Mouse (Mus musculus) liver, adult 2 months (tissue): ENCODE data around the gene Grsf1. TPM values are rescaled to one million over a fixed set of nuclear protein-coding genes. Genes with fewer than 3 reads are reported as not detected.

Source experiments
- DNase-seq: peaks from one replicate; pipeline ENCODE4 v3.0.0-alpha.2; 2011; ENCODE audit warnings: low read depth, low spot score; ENCODE audit errors: extremely low read depth
- H3K27ac ChIP-seq: fragments of 200-500 bp; replicated peaks from 2 replicates; pipeline ENCODE4 v1.5.1; 2012; ENCODE audit warnings: low read depth, mild to moderate bottlenecking, control low read depth, inconsistent platforms, low read length; ENCODE audit not compliant: insufficient read depth
- H3K27me3 ChIP-seq: fragments of 200-500 bp; 2 replicates; pipeline ENCODE4 v1.6.1; 2012; ENCODE audit warnings: mild to moderate bottlenecking, moderate library complexity, low read length, inconsistent platforms; ENCODE audit not compliant: control insufficient read depth, insufficient read depth
- H3K36me3 ChIP-seq: fragments of 200-500 bp; 2 replicates; pipeline ENCODE4 v1.6.1; 2012; ENCODE audit warnings: low read length, inconsistent platforms; ENCODE audit not compliant: control insufficient read depth, insufficient read depth
- H3K4me1 ChIP-seq: fragments of 200-500 bp; 2 replicates; pipeline ENCODE4 v1.6.1; 2011; ENCODE audit warnings: low read length; ENCODE audit not compliant: control insufficient read depth, insufficient read depth
- H3K4me3 ChIP-seq: fragments of 200-500 bp; 2 replicates; pipeline ENCODE4 v1.5.1; 2011; ENCODE audit warnings: low read depth, mild to moderate bottlenecking, control low read depth, low read length, moderate library complexity; ENCODE audit not compliant: insufficient read depth
- H3K79me2 ChIP-seq: fragments of 200-500 bp; 2 replicates; pipeline ENCODE4 v1.6.1; 2012; ENCODE audit warnings: inconsistent platforms, mild to moderate bottlenecking, low read length, moderate library complexity; ENCODE audit not compliant: control insufficient read depth, insufficient read depth
- H3K9ac ChIP-seq: fragments of 200-500 bp; 2 replicates; pipeline ENCODE4 v1.6.1; 2012; ENCODE audit warnings: low read depth, mild to moderate bottlenecking, control low read depth, inconsistent platforms, low read length
- CTCF ChIP-seq: fragments of 200-500 bp; IDR thresholded peaks from 2 replicates; pipeline ENCODE4 v1.5.1; 2011; ENCODE audit warnings: low read depth, low read length, control low read depth
- POLR2A ChIP-seq: fragments of 200-500 bp; IDR thresholded peaks from 2 replicates; pipeline ENCODE4 v1.6.1; 2011; ENCODE audit warnings: low read length, control low read depth; ENCODE audit not compliant: insufficient read depth; ENCODE audit errors: extremely low read depth
- WGBS: fragments of 180-500 bp; shearing (Covaris S2); methylation state at CpG from one replicate; pipeline ENCODE4 v1.1.7; 2018; 5-methylcytosine and 5-hydroxymethylcytosine counted together
- polyA plus RNA-seq: library from polyadenylated mRNA; depleted of rRNA; stranded (reverse); fragments of >200 nt; gene quantifications from 2 replicates; pipeline ENCODE4 v1.2.3, GENCODE M21; 2012
- total RNA-seq: library from RNA; depleted of rRNA; stranded (reverse); fragments of >200 nt; gene quantifications from 2 replicates; pipeline ENCODE4 v1.2.3, GENCODE M21; 2014

Grsf1 gene
- total and polyA plus RNA-seq, 2 experiments: 32.7 to 57.9 TPM

DNA sequence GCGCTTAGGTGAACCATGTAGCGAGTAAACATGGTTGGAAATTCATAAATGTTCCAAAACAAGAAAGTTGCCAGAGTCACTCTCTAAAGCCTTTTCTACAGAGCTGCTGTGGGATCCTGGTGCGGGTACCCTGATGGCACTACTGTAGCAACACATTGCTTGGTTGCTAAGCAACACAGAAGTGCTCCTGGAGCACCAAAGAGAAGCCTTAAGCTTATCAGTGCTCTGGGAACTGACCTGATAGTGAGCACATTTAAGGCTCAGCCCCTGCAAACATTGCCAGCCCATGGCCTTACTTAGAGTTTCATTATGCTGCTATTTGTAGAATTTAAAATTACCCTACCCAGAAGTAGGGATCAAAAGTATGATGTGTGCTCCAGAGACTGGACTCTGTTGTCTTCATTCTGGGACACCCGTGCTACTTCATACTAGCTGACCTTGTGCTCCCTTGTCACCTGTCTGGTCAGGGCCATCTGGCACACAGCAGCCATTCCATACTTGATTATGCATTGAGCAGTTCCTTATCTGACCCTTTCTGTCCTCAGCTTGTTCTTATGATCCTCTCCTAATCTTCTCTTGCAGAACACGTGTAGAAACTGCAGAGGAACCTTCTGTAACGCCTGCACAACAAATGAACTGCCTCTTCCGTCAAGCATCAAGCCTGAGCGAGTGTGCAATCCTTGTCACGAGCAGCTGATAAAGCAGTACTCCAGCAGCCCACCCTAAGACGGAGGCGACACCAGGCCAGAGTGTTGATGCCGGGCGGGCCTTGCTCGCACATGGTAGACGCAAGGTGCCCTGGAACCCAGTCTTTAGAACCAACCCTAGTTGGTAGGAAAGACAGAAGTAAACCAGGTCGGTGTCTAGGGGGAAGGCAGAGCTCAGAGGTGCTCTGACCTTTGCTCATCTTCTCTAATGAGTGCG, 26.5 kb downstream of the Grsf1 start:
- no peak overlapping the region for H3K9ac ChIP-seq
- peaks cover 65% of the 10 kb centered on the region for H3K36me3 ChIP-seq
- WGBS: 84% methylated on average over 17 of the region's 17 CpGs
- DNase-seq: no peak
- TF ChIP-seq CTCF: no peak
- no peak for TF ChIP-seq POLR2A
- H3K27ac ChIP-seq: no peak overlapping the region
- H3K79me2 ChIP-seq: no peaks in the 10 kb centered on the region
- H3K4me3 ChIP-seq: no peak overlapping the region
- H3K27me3 ChIP-seq: no peaks in the 10 kb centered on the region
- peaks cover 5% of the 10 kb centered on the region for H3K4me1 ChIP-seq

DNA sequence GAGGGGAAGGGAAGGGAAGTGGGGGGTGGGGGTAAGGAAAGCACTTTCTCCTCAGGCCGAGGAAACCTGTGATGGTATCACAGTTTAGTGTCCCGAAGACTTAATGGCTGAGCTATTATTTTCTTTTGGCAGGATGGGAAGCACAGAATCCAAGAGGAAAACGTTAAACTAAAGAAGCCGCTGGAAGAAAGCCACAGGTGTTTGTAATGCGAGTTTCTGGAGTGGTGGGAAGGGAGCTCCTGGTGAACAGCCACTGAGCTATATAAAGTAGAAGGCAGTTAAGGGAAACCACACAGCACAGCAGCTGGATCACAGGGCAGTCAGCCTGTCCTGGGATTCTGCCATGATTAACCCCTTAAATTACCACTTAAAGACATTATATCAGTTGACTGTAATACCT, 30.6 kb downstream of the Grsf1 start:
- no peak for TF ChIP-seq POLR2A
- TF ChIP-seq CTCF: no peak
- peaks cover 18% of the 10 kb centered on the region for H3K4me1 ChIP-seq
- DNase-seq: peak; percentile 75
- no peaks in the 10 kb centered on the region for H3K79me2 ChIP-seq
- H3K36me3 ChIP-seq: peaks cover 61% of the 10 kb centered on the region
- no peak overlapping the region for H3K4me3 ChIP-seq
- H3K9ac ChIP-seq: no peak overlapping the region
- WGBS: 21% methylated on average over 5 of the region's 5 CpGs
- H3K27ac ChIP-seq: no peak overlapping the region
- no peaks in the 10 kb centered on the region for H3K27me3 ChIP-seq

DNA sequence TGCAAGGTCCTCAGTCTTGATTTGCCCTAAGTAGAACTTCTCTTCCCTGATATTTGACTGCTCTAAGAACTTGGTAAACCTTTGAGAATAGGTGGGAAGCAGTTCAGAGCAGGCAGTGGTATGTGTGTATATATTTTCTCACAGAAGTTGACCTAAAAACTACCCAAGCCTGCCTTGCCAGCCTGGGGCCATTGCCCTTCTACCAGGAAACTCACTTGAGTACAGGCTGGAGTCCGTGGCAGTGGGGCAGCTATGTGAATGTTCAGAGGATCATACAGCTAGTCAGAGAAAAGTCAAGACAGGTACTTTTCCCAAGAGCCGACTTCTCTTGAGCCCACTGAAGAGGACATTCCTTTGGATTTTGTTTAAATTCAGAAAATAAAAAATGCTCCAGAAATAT, 31.1 kb downstream of the Grsf1 start:
- H3K9ac ChIP-seq: no peak overlapping the region
- H3K4me1 ChIP-seq: peaks cover 18% of the 10 kb centered on the region
- TF ChIP-seq POLR2A (no peak), CTCF (no peak)
- WGBS: 52% methylated on average over 2 of the region's 2 CpGs
- DNase-seq: peak; percentile 51
- H3K27me3 ChIP-seq: no peaks in the 10 kb centered on the region
- no peaks in the 10 kb centered on the region for H3K79me2 ChIP-seq
- H3K36me3 ChIP-seq: peaks cover 58% of the 10 kb centered on the region
- H3K27ac ChIP-seq: no peak overlapping the region; the same call in 1 of the 2 replicates
- H3K4me3 ChIP-seq: no peak overlapping the region

DNA sequence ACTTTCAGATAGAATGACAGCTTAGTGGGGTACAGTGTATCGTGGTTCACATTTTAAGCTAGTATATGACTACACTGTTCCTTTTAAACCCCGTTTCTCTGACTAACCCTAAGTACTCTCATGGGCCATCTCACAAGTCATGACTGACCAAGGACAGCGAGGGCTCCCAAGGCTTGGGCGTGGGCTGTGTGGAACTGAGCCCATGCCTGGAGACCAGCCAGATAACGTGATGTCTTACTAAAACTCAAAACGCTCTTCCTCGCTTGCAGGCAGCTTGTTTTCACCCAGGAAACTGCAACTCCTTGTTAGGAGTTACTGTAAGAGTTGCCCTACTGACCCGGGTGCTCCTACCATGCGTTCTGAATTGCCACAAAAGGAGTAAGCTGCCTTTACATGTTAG, 32.5 kb downstream of the Grsf1 start:
- peaks cover 18% of the 10 kb centered on the region for H3K4me1 ChIP-seq
- 0 out of 2 replicates have a peak overlapping the region, but pooled peaks have one; percentile 33 for H3K27ac ChIP-seq
- H3K79me2 ChIP-seq: no peaks in the 10 kb centered on the region
- DNase-seq: peak; percentile 50
- no peak overlapping the region for H3K4me3 ChIP-seq
- TF ChIP-seq CTCF (no peak), POLR2A (no peak)
- no peaks in the 10 kb centered on the region for H3K27me3 ChIP-seq
- WGBS: 40% methylated on average over 9 of the region's 9 CpGs
- H3K9ac ChIP-seq: no peak overlapping the region
- H3K36me3 ChIP-seq: peaks cover 54% of the 10 kb centered on the region

DNA sequence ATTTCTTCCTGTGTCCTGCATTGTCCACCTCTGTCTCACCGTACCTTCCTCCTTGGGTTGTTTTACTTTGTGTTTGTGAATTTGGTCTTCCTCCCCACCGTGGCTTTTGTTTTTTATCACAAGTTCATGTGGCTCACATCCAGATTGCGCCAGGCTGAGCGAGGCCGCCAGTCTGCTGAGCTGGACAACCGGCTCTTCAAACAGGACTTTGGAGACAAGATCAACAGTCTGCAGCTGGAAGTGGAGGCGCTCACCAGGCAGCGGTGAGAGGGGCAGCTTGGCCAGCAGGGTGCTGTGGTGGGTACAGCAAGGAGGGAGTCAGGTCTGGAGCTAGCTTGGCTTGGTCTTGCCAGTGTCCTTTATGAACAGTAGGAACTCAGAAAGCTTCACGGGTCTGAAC, 33.2 kb downstream of the Grsf1 start:
- Histone ChIP-seq H3K27ac (peak overlapping the region; percentile 68), H3K36me3 (peaks cover 53% of the 10 kb centered on the region), H3K9ac (peak overlapping the region; percentile 20), H3K79me2 (no peaks in the 10 kb centered on the region), H3K27me3 (no peaks in the 10 kb centered on the region), H3K4me1 (peaks cover 18% of the 10 kb centered on the region), H3K4me3 (peak overlapping the region; percentile 7; the same call in 1 of the 2 replicates)
- TF ChIP-seq CTCF: 0 out of 2 replicates have a peak, but pooled peaks have one; percentile 13
- TF ChIP-seq POLR2A: no peak
- DNase-seq: peak; percentile 89
- 8% methylated on average over 9 of the region's 9 CpGs for WGBS

DNA sequence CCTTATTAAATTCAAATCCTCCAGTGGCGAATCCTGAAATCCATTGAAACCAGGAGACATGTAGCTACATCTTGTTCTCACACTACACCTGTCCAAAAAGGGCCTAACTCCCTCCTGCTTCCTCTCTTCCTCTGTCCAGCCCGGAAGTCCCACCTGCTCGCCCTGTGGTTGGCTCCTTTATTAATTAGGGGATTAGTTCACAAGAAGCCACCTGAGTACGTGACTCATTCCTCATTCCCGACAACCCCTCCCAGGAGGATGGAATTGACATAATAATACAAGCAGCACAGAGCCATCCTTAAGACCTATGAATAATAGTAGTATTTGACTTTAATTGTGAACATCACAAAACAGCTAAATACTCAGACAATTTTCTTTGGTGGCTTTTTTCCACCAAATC, 41.9 kb downstream of the Grsf1 start:
- H3K4me1 ChIP-seq: peaks cover 29% of the 10 kb centered on the region
- H3K36me3 ChIP-seq: peaks cover 41% of the 10 kb centered on the region
- WGBS: 92% methylated on average over 5 of the region's 5 CpGs
- no peak for DNase-seq
- H3K9ac ChIP-seq: no peak overlapping the region
- H3K79me2 ChIP-seq: peaks cover 10% of the 10 kb centered on the region; the same call in 1 of the 2 replicates
- no peaks in the 10 kb centered on the region for H3K27me3 ChIP-seq
- peak overlapping the region; percentile 46 for H3K27ac ChIP-seq
- H3K4me3 ChIP-seq: no peak overlapping the region
- TF ChIP-seq CTCF (no peak), POLR2A (no peak)
